Mouse (Mus musculus) cortical plate, adult 2 months (tissue): Measurements from ENCODE around the gene Arid3a. TPM values are rescaled to one million over a fixed set of nuclear protein-coding genes. Genes with fewer than 3 reads are reported as not detected.

Source experiments
- H3K27ac ChIP-seq: fragments of 200-500 bp; 2 replicates; pipeline ENCODE4 v1.5.1; 2012; ENCODE audit warnings: low read length, control low read depth, inconsistent platforms; ENCODE audit not compliant: insufficient read depth
- H3K4me1 ChIP-seq: fragments of 200-500 bp; 2 replicates; pipeline ENCODE4 v1.6.1; 2011; ENCODE audit warnings: low read length; ENCODE audit not compliant: control insufficient read depth, insufficient read depth
- H3K4me3 ChIP-seq: fragments of 200-500 bp; 2 replicates; pipeline ENCODE4 v1.5.1; 2011; ENCODE audit warnings: mild to moderate bottlenecking, low read length, control low read depth; ENCODE audit not compliant: insufficient read depth
- CTCF ChIP-seq: fragments of 200-500 bp; IDR thresholded peaks from 2 replicates; pipeline ENCODE4 v1.5.1; 2011; ENCODE audit warnings: mild to moderate bottlenecking, control low read depth, low read length; ENCODE audit not compliant: insufficient read depth; ENCODE audit errors: extremely low read depth
- POLR2A ChIP-seq: fragments of 200-500 bp; IDR thresholded peaks from 2 replicates; pipeline ENCODE4 v1.6.1; 2011; ENCODE audit warnings: mild to moderate bottlenecking, low read length, control low read depth; ENCODE audit not compliant: insufficient read depth; ENCODE audit errors: extremely low read depth
- polyA plus RNA-seq: library from polyadenylated mRNA; depleted of rRNA; stranded (reverse); fragments of >200 nt; gene quantifications from 2 replicates; pipeline ENCODE4 v1.2.3, GENCODE M21; 2012

Gene Arid3a
- polyA plus RNA-seq, 1 experiment: 3.1 TPM

DNA sequence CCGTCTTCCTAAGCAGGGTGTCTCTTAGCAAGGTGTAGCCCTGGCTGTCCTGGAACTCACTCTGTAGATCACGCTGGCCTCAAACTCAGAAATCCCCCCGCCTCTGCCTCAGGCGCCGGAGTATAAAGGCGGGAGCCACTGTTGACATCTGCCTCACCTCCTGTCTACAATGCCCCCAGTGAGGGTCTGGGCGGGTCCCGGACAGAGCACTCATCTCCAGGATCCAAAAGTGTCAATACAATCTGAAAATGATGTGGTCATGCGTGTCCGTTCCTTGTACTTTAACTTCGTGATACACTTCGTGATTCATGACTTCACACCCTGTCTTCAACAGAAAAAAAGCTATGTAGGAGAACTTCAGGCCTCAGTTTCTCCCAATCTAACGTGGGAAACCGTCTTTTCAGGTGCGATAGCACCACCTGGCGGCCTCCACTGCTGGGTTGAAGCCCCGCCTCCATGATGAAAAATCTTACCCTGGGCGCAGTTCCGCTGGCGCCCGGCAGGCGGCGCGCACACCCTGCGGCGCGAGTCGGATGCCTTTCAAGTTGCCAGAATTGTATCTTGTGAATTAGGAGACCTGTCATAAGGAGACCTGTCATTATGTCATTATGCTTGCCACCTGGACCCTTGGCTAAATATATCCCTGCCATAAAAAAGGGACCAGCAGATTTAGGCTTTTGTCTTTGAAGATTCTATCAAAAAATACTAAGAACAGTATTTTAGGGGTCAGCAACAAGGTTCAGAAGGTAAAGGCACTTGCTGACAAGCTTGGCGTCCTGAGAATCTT, 1.7 kb upstream of the Arid3a start:
- no peak overlapping the region for H3K4me3 ChIP-seq
- no peak overlapping the region for H3K27ac ChIP-seq
- TF ChIP-seq POLR2A (no peak), CTCF (peak; percentile 93)
- 0 out of 2 replicates have a peak, but pooled peaks cover 1% of the 10 kb centered on the region for H3K4me1 ChIP-seq

DNA sequence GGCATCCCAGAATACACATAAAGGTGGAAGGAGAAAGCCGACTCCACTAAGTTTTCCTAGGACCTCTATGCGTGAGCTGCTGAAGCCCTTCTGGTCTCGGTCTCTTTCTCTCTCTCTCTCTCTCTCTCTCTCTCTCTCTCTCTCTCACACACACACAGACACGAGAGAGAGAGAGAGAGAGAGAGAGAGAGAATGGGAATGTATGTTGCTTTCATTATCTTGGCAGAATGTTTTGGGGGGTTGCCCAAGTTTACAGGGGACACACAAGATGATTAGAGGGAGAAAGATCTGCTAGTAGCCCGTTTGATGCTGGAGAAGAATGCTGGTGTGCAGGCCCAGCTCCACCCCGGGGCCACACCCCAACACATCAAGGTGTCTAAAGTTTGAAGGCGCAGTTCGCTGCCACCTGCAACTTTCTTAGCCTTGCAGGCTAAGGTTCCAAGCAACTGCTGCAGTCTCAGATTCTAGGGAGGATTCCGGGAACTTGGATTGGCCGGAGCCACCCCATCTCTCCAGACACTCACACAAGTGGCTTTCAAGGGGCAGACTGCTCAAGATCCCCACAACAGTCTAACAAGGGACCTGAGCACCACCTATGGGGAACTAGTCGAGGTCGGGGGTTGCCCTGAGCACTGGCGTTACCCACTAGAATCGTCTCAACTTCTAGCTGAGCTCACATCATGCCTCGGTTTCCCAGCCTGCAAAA, 905 bp upstream of the Arid3a start:
- Histone ChIP-seq H3K27ac (no peak overlapping the region), H3K4me1 (no peaks in the 10 kb centered on the region), H3K4me3 (peak overlapping the region; percentile 80)
- TF ChIP-seq POLR2A (no peak), CTCF (no peak)

GRCm38 (mm10) chr10:79927324-79928029, 634 bp downstream of the Arid3a start:
- no peaks in the 10 kb centered on the region for H3K4me1 ChIP-seq
- H3K4me3 ChIP-seq: peak overlapping the region; percentile 80
- TF ChIP-seq CTCF: no peak
- no peak for TF ChIP-seq POLR2A
- peak overlapping the region; percentile 25 for H3K27ac ChIP-seq

DNA sequence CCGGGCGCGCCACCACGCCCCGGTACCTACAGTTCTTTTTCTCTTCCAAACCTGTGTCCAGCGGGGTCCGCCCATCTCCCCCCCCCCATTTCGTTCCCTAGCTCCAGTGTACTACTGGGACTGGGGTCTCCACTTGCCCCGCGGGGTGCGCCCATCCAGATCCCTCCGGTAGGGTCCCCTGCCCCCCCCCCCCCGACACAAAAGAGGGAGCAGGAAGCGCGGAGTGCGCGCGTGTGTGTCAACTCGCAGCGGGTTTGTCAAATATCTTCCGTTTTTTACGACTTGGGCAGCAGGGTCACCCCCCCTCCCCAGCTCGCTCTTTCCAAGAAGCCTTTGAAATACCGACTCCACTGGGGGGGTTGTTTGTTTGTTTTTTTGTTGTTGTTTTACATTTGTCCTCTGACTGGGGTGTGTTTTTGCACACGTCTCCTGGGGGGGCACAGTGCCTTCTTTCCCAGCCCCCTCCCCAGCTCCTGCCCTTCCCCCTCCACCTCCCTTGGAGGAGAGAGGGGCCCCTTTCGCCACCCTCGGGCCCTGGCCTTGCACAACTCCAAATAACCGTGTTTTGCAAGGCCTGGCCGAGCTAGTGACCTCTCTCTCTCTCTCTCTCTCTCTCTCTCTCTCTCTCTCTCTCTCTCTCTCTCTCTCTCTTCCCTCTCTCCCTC, 1.3 kb downstream of the Arid3a start:
- 0 out of 2 replicates have a peak overlapping the region, but pooled peaks have one; percentile 25 for H3K27ac ChIP-seq
- H3K4me3 ChIP-seq: peak overlapping the region; percentile 80
- TF ChIP-seq POLR2A: no peak
- no peaks in the 10 kb centered on the region for H3K4me1 ChIP-seq

DNA sequence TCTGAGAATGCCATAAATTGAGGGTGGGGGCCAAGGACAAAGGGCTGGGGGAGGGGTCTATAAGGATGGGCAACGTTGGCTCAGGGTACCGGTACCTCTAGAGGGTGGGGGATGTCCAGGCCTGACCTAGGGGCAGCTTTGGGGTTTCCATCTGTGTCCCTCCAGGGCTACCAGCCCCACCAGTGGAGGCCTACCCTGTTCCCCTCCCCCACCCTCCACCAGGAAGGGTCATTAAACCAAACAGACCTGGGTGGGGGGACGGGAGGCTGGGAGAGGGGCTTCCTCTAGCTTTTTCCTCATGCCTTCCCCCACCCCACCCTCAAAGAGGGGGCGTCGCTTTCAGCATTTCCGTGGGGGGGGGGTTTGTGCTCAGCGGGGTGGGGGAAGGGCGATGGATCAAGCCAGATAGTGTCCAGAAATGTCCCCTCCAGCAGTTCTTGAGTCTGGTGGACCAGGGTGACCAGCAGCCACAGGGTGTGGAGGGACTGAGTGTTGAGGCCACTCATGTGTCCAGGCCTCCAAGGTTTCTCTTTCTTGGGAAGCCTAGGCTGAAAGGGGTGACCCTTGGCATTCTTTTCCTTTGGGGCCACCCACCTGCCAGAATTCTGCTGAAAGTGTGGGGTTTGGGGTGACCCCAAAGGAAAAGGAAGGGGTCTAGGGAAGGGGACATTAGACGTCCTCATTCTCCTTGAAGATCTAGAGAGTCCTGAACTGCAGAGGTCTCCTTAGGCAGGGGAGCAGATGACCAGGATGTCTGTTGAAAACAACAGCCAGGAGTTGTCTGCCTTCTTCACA, 2.3 kb downstream of the Arid3a start:
- Histone ChIP-seq H3K4me1 (no peaks in the 10 kb centered on the region), H3K4me3 (peak overlapping the region; percentile 80; the same call in 1 of the 2 replicates), H3K27ac (no peak overlapping the region)
- TF ChIP-seq POLR2A (no peak), CTCF (no peak)

GRCm38 (mm10) chr10:79929967-79930825, 3.4 kb downstream of the Arid3a start:
- no peak for TF ChIP-seq CTCF
- TF ChIP-seq POLR2A: no peak
- Histone ChIP-seq H3K4me1 (no peaks in the 10 kb centered on the region), H3K4me3 (no peak overlapping the region), H3K27ac (no peak overlapping the region)

- TF ChIP-seq POLR2A: no peak
- TF ChIP-seq CTCF: no peak
- Histone ChIP-seq H3K27ac (no peak overlapping the region), H3K4me1 (no peaks in the 10 kb centered on the region), H3K4me3 (no peak overlapping the region)
Measured at GRCm38 (mm10) chr10:79930826-79931186, 4.0 kb downstream of the Arid3a start.

- TF ChIP-seq POLR2A: no peak
- TF ChIP-seq CTCF: no peak
- Histone ChIP-seq H3K4me1 (peaks cover 3% of the 10 kb centered on the region; the same call in 1 of the 2 replicates), H3K27ac (no peak overlapping the region), H3K4me3 (no peak overlapping the region)
Measured at GRCm38 (mm10) chr10:79931797-79932196, 5.0 kb downstream of the Arid3a start.
